ENCODE assay signal across 13 mouse cellular contexts in genomic region chr7:65513451-65514179, GRCm38 (mm10). TPM values are rescaled to one million over a fixed set of nuclear protein-coding genes. Genes with fewer than 3 reads are reported as not detected.
DNase-seq lines count a peak whose midpoint lies in the region; ATAC-seq and TF ChIP-seq lines count a peak whose summit lies in the region.
"Had no signal": no experiment of that assay in that cellular context is flagged by ENCODE, and none has a peak within 500 bp of the region (broad histone marks: within the 10 kb centered on the region; RNA-seq: fewer than 3 reads in every experiment).

No protein-coding gene starts in this region.

- 0 out of 2 replicates have a peak, but pooled peaks cover 2% of the 10 kb centered on the region for H3K36me3 ChIP-seq in midbrain, embryonic 16.5 days (ENCODE audit: control insufficient read depth, insufficient read depth, low read length)
- H3K36me3 ChIP-seq in midbrain, embryonic 13.5 days = no peaks in the 10 kb centered on the region
- no peaks in the 10 kb centered on the region for H3K36me3 ChIP-seq in hindbrain, embryonic 16.5 days (ENCODE audit: control insufficient read depth, insufficient read depth, low read length)
- H3K36me3 ChIP-seq in stomach, postnatal 0 days (ENCODE audit: control insufficient read depth, insufficient read depth, low read length) = no peaks in the 10 kb centered on the region
- H3K36me3 ChIP-seq: embryonic facial prominence, embryonic 13.5 days; intestine, embryonic 15.5 days; limb, embryonic 13.5 days had no signal

- ATAC-seq in frontal cortex, adult (ENCODE audit: low TSS enrichment) = peak; percentile 61; the same call in 1 of the 2 replicates
- ATAC-seq in midbrain, embryonic 16.5 days = peak; percentile 47; the same call in 1 of the 2 replicates
- no peak for ATAC-seq in midbrain, embryonic 13.5 days
- peak; percentile 64 for ATAC-seq in hindbrain, embryonic 16.5 days
- no peak for ATAC-seq in stomach, postnatal 0 days (ENCODE audit: low FRiP score, low TSS enrichment)
- ATAC-seq: intestine, embryonic 15.5 days had no signal

- H3K27me3 ChIP-seq in midbrain, embryonic 16.5 days (ENCODE audit: control insufficient read depth, insufficient read depth, low read depth, low read length) = no peaks in the 10 kb centered on the region
- H3K27me3 ChIP-seq in midbrain, embryonic 13.5 days = peaks cover 3% of the 10 kb centered on the region; the same call in 1 of the 2 replicates
- H3K27me3 ChIP-seq in hindbrain, embryonic 16.5 days (replicated peaks; ENCODE audit: control insufficient read depth, insufficient read depth, low read length) = no peaks in the 10 kb centered on the region
- no peaks in the 10 kb centered on the region for H3K27me3 ChIP-seq in stomach, postnatal 0 days (ENCODE audit: control insufficient read depth, insufficient read depth, low read length)
- H3K27me3 ChIP-seq: embryonic facial prominence, embryonic 13.5 days; intestine, embryonic 15.5 days; limb, embryonic 13.5 days had no signal

- no peak overlapping the region for H3K27ac ChIP-seq in midbrain, embryonic 16.5 days (ENCODE audit: low read length)
- H3K27ac ChIP-seq in midbrain, embryonic 13.5 days = no peak overlapping the region
- no peak overlapping the region for H3K27ac ChIP-seq in hindbrain, embryonic 16.5 days (ENCODE audit: low read depth, low read length)
- no peak overlapping the region for H3K27ac ChIP-seq in stomach, postnatal 0 days (replicated peaks)
- H3K27ac ChIP-seq: embryonic facial prominence, embryonic 13.5 days; intestine, embryonic 15.5 days; limb, embryonic 13.5 days had no signal

- 52% methylated on average over 10 of the region's 10 CpGs for WGBS in midbrain, embryonic 16.5 days
- WGBS in midbrain, embryonic 13.5 days = 57% methylated on average over 10 of the region's 10 CpGs
- WGBS in hindbrain, embryonic 16.5 days = 33% methylated on average over 10 of the region's 10 CpGs
- WGBS in stomach, postnatal 0 days = 35% methylated on average over 10 of the region's 10 CpGs

- H3K9me3 ChIP-seq in midbrain, embryonic 16.5 days (replicated peaks; ENCODE audit: control insufficient read depth, low read length, poor library complexity, severe bottlenecking) = no peaks in the 10 kb centered on the region
- no peaks in the 10 kb centered on the region for H3K9me3 ChIP-seq in midbrain, embryonic 13.5 days
- H3K9me3 ChIP-seq in hindbrain, embryonic 16.5 days (ENCODE audit: control insufficient read depth, low read length) = no peaks in the 10 kb centered on the region
- H3K9me3 ChIP-seq in stomach, postnatal 0 days (ENCODE audit: control insufficient read depth, low read length) = no peaks in the 10 kb centered on the region
- H3K9me3 ChIP-seq: embryonic facial prominence, embryonic 13.5 days; intestine, embryonic 15.5 days; limb, embryonic 13.5 days had no signal

- no peak for DNase-seq in frontal cortex, postnatal 36 days (ENCODE audit: low spot score in 2 of 2)
- DNase-seq in stomach, postnatal 0 days (ENCODE audit: low spot score) = no peak
- no peak for DNase-seq in thymus, postnatal 10 days (ENCODE audit: low spot score in 2 of 2)
- DNase-seq: lung, embryonic 14.5 days; spleen, adult 18-20 months had no signal

- no peak for TF ChIP-seq CTCF in stomach, postnatal 0 days (IDR thresholded peaks at IDR 0.05; ENCODE audit: low read depth)

- no peak overlapping the region for H3K4me2 ChIP-seq in midbrain, embryonic 16.5 days (ENCODE audit: low read length)
- no peak overlapping the region for H3K4me2 ChIP-seq in midbrain, embryonic 13.5 days (replicated peaks)
- H3K4me2 ChIP-seq in hindbrain, embryonic 16.5 days (ENCODE audit: low read length) = no peak overlapping the region
- no peak overlapping the region for H3K4me2 ChIP-seq in stomach, postnatal 0 days (replicated peaks; ENCODE audit: low read depth)
- H3K4me2 ChIP-seq: embryonic facial prominence, embryonic 13.5 days; heart, embryonic 11.5 days; intestine, embryonic 15.5 days; limb, embryonic 13.5 days; lung, embryonic 14.5 days had no signal

- H3K9ac ChIP-seq in midbrain, embryonic 16.5 days (ENCODE audit: low read depth, low read length) = peak overlapping the region; percentile 26; the same call in 1 of the 2 replicates
- H3K9ac ChIP-seq in midbrain, embryonic 13.5 days (replicated peaks) = no peak overlapping the region
- no peak overlapping the region for H3K9ac ChIP-seq in hindbrain, embryonic 16.5 days (ENCODE audit: low read depth, low read length)
- H3K9ac ChIP-seq in stomach, postnatal 0 days (ENCODE audit: low read length) = no peak overlapping the region
- H3K9ac ChIP-seq: embryonic facial prominence, embryonic 13.5 days; intestine, embryonic 15.5 days; limb, embryonic 13.5 days; lung, embryonic 14.5 days had no signal

- H3K4me1 ChIP-seq in midbrain, embryonic 16.5 days (ENCODE audit: control insufficient read depth, insufficient read depth, low read length) = peaks cover 9% of the 10 kb centered on the region; the same call in 1 of the 2 replicates
- 0 out of 2 replicates have a peak, but pooled peaks cover 6% of the 10 kb centered on the region for H3K4me1 ChIP-seq in midbrain, embryonic 13.5 days (replicated peaks)
- peaks cover 10% of the 10 kb centered on the region for H3K4me1 ChIP-seq in hindbrain, embryonic 16.5 days (ENCODE audit: control insufficient read depth, insufficient read depth, low read depth, low read length)
- H3K4me1 ChIP-seq in stomach, postnatal 0 days (replicated peaks; ENCODE audit: control insufficient read depth, insufficient read depth) = no peaks in the 10 kb centered on the region
- H3K4me1 ChIP-seq: embryonic facial prominence, embryonic 13.5 days; intestine, embryonic 15.5 days had no signal

- TF ChIP-seq EP300 in stomach, postnatal 0 days (optimal IDR thresholded peaks at IDR 0.05) = no peak

- no peak overlapping the region for H3K4me3 ChIP-seq in midbrain, embryonic 16.5 days (ENCODE audit: low read depth, low read length)
- H3K4me3 ChIP-seq in midbrain, embryonic 13.5 days (replicated peaks) = no peak overlapping the region
- no peak overlapping the region for H3K4me3 ChIP-seq in hindbrain, embryonic 16.5 days (ENCODE audit: low read length)
- no peak overlapping the region for H3K4me3 ChIP-seq in stomach, postnatal 0 days (ENCODE audit: low read depth, low read length)
- H3K4me3 ChIP-seq: embryonic facial prominence, embryonic 13.5 days; intestine, embryonic 15.5 days; limb, embryonic 13.5 days had no signal

RNA-seq across cellular contexts. Expression of gene Tjp1, which starts 14.0 kb away (rescaled TPM):
- polyA plus RNA-seq in midbrain, embryonic 16.5 days (2015; fragmentation: Nextera tagmentation; extraction: Ambion mirVana) = 25.7 and 28.4 TPM in 2 replicates
- 22.3 and 26.9 TPM in 2 replicates for polyA plus RNA-seq in midbrain, embryonic 13.5 days (2015; fragmentation: Nextera tagmentation; extraction: Ambion mirVana)
- 24.5 and 29.1 TPM in 2 replicates for polyA plus RNA-seq in hindbrain, embryonic 16.5 days (2015; fragmentation: Nextera tagmentation; extraction: Ambion mirVana)
- polyA plus RNA-seq in stomach, postnatal 0 days (2015; fragmentation: Nextera tagmentation; extraction: Ambion mirVana) = 12.6 and 13.0 TPM in 2 replicates

Comparison
In these comparisons a context has a peak if more than half of its experiments do, and no peak if none do; other contexts are left out.
1. ATAC-seq: peak in frontal cortex, adult (single experiment), midbrain, embryonic 16.5 days (single experiment) and hindbrain, embryonic 16.5 days (single experiment); none in midbrain, embryonic 13.5 days (single experiment) and stomach, postnatal 0 days (single experiment).